Mouse (Mus musculus) olfactory bulb, adult 2 months (tissue): Measurements from ENCODE around the gene Mpped1.

Source experiments
- CTCF ChIP-seq: fragments of 200-500 bp; IDR thresholded peaks from 2 replicates; pipeline ENCODE4 v1.5.1; 2012; ENCODE audit warnings: low read depth, mild to moderate bottlenecking, low read length, moderate library complexity; ENCODE audit not compliant: insufficient read depth
- POLR2A ChIP-seq: fragments of 200-500 bp; IDR thresholded peaks from 2 replicates; pipeline ENCODE4 v1.6.1; 2012; ENCODE audit warnings: mild to moderate bottlenecking, low read depth, low read length, moderate library complexity; ENCODE audit not compliant: insufficient read depth

GRCm38 (mm10) chr15:83845734-83846133, 66.5 kb downstream of the Mpped1 start:
- TF ChIP-seq POLR2A, result no peak
- TF ChIP-seq CTCF, result no peak
